Mouse (Mus musculus) brain, embryonic 14.5 days (tissue): ENCODE data around the gene Cela3a.
"Not testable (repeated sequence)": the region's sequence is repeated elsewhere in the genome, so short reads cannot be mapped to it uniquely, and the experiment has no call there.

Source experiments
- CTCF ChIP-seq: fragments of 200-500 bp; IDR thresholded peaks from 2 replicates; pipeline ENCODE4 v1.5.1; 2012; ENCODE audit warnings: inconsistent platforms, mild to moderate bottlenecking, moderate library complexity, borderline replicate concordance; ENCODE audit not compliant: insufficient read depth, insufficient read length; ENCODE audit errors: extremely low read depth
- POLR2A ChIP-seq: fragments of 200-500 bp; IDR thresholded peaks from 2 replicates; pipeline ENCODE4 v1.6.1; 2012; ENCODE audit warnings: mild to moderate bottlenecking, inconsistent platforms, borderline replicate concordance; ENCODE audit not compliant: poor library complexity, insufficient read depth, insufficient read length, severe bottlenecking; ENCODE audit errors: extremely low read depth

- TF ChIP-seq CTCF, POLR2A: not testable (repeated sequence)
Measured at GRCm38 (mm10) chr4:137432700-137433550, 23.3 kb upstream of the Cela3a start.
